21 mouse cellular contexts compared by ENCODE assay signal in genomic region chr11:95273661-95274060, GRCm38 (mm10). TPM values are rescaled to one million over a fixed set of nuclear protein-coding genes. Genes with fewer than 3 reads are reported as not detected.
"Had no signal": no experiment of that assay in that cellular context is flagged by ENCODE, and none has a peak within 500 bp of the region (broad histone marks: within the 10 kb centered on the region; RNA-seq: fewer than 3 reads in every experiment).

No protein-coding gene starts in this region.

- H3K4me3 ChIP-seq: left cerebral cortex, adult 2 months; limb, embryonic 10.5 days; liver, embryonic 15.5 days; midbrain, embryonic 10.5 days; midbrain, embryonic 15.5 days; neural tube, embryonic 13.5 days had no signal

- H3K27ac ChIP-seq: kidney, postnatal 0 days; left cerebral cortex, adult 2 months; limb, embryonic 10.5 days; liver, embryonic 15.5 days; midbrain, embryonic 10.5 days; midbrain, embryonic 15.5 days; neural tube, embryonic 13.5 days had no signal

- H3K4me2 ChIP-seq: liver, embryonic 11.5 days; liver, embryonic 15.5 days; midbrain, embryonic 15.5 days; neural tube, embryonic 13.5 days had no signal

- ATAC-seq: lung, postnatal 0 days; midbrain, embryonic 15.5 days had no signal

- DNase-seq: kidney, adult 8-10 months; kidney, postnatal 36 days; lung, adult 2 months; lung, postnatal 4 days; retina, postnatal 1 day; right cerebral cortex, postnatal 4 days; spleen, adult 18-20 months; thymus, adult 18-20 months; thymus, postnatal 14 days had no signal

- H3K4me1 ChIP-seq: limb, embryonic 10.5 days; liver, embryonic 15.5 days; midbrain, embryonic 10.5 days; midbrain, embryonic 15.5 days; neural tube, embryonic 13.5 days had no signal

- H3K27me3 ChIP-seq: liver, embryonic 15.5 days; midbrain, embryonic 15.5 days; neural tube, embryonic 13.5 days had no signal

- H3K9me3 ChIP-seq: limb, embryonic 10.5 days; liver, embryonic 15.5 days; midbrain, embryonic 10.5 days; midbrain, embryonic 15.5 days; neural tube, embryonic 13.5 days had no signal

- H3K9ac ChIP-seq: liver, embryonic 15.5 days; midbrain, embryonic 15.5 days; neural tube, embryonic 13.5 days had no signal

RNA-seq across cellular contexts. Expression of gene Tac4, which starts 12.3 kb away (rescaled TPM):
- total RNA-seq: layer of hippocampus, adult 18-20 months; layer of hippocampus, postnatal 14 days; left cerebral cortex, adult 2 months; left cerebral cortex, postnatal 14 days had no signal
- polyA plus RNA-seq: limb, embryonic 10.5 days; liver, embryonic 11.5 days; liver, embryonic 15.5 days; midbrain, embryonic 10.5 days; midbrain, embryonic 15.5 days had no signal
